Mouse (Mus musculus): ENCODE measurements around the gene Mettl22.

- TF ChIP-seq CTCF (conservative IDR thresholded peaks at IDR 0.05; ENCODE audit: low read length) (no peak), NANOG (IDR thresholded peaks at IDR 0.05; ENCODE audit: borderline replicate concordance, low read length) (no peak), POU5F1 (IDR thresholded peaks at IDR 0.05; ENCODE audit: borderline replicate concordance, low read length) (no peak)
Observed at GRCm38 (mm10) chr16:8529389-8529788, 58.8 kb downstream of the Mettl22 start.
